Mouse (Mus musculus): Measurements from ENCODE around the gene Igsf3. TPM values are rescaled to one million over a fixed set of nuclear protein-coding genes. Genes with fewer than 3 reads are reported as not detected.

Igsf3 gene
- polyA plus RNA-seq, 1 experiment from 2014 or later = 37.0 TPM

DNA sequence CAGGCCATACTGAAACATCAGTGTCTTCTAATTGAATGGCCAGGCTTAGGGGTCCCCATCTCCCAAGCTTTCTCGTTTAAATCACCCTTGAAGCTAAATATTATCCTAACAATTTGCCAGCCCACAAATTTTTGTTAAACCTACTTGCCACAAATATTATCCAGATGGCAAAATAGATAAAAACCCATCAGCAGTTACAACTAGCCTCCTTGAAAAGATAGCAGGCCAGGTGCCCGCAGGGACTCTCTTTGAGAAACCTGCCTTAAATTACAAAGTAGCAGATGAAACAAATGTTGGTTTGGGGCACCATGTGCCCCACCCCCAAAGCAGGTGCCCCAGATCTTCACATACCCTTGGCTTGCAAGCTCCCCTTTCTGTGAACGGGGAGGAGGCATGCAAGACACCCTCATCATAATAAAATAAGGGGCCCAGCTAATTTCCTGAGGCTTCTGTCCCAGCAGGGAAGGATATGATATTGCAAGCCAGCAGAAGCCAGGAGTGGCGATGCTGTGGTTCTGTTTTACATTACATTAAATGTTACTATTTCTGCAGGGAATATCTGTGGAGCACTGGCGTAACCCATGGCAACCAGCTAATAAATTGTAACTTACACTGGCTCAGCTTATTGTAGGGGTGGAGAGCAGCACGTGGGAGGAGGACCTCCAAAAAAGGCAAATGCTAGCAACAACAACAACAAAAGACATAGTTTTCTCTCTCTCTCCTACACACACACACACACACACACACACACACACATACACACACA, 27.2 kb upstream of the Igsf3 start:
- H3K27ac ChIP-seq (replicated peaks; ENCODE audit: low read depth, low read length) = peak overlapping the region; percentile 2
- no peaks in the 10 kb centered on the region for H3K36me3 ChIP-seq (ENCODE audit: control insufficient read depth, insufficient read depth, low read length)
- H3K27me3 ChIP-seq (replicated peaks; ENCODE audit: control insufficient read depth, insufficient read depth, low read length) = no peaks in the 10 kb centered on the region
- DNase-seq (ENCODE audit: low spot score) (peak; percentile 91), ATAC-seq (ENCODE audit: low read depth) (peak; percentile 87)
- no peak overlapping the region; the same call in 1 of the 2 replicates for H3K4me2 ChIP-seq (ENCODE audit: low read depth, low read length)
- H3K4me1 ChIP-seq (ENCODE audit: control insufficient read depth, insufficient read depth, low read length) = peaks cover 21% of the 10 kb centered on the region
- WGBS = 17% methylated on average over 6 of the region's 6 CpGs
- no peaks in the 10 kb centered on the region for H3K9me3 ChIP-seq (ENCODE audit: control insufficient read depth, low read length)
- H3K9ac ChIP-seq (ENCODE audit: low read depth, low read length) = no peak overlapping the region
- H3K4me3 ChIP-seq (ENCODE audit: low read depth, low read length) = no peak overlapping the region

DNA sequence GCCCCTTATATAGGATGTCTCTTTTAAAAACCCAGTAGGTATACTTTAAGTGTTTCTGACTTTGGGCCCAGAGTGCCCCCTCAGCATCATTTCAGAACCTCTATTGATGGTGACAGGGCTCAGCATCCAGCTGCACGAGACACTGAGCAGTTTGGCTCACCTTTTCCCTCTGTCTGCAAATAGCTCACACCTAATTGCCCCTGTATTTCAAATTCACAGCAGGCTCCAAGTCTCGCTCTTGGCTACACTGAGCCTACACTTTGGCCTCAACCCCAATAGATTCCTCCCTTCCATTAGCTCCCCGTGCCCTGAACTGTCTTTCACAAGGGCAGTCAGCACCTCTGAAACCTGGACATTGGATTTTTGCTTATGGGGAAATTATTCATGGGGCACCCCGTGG, 26.5 kb upstream of the Igsf3 start:
- no peak overlapping the region for H3K4me2 ChIP-seq (ENCODE audit: low read depth, low read length)
- whole genome bisulfite sequencing = 58% methylated on average over 4 of the region's 4 CpGs
- no peaks in the 10 kb centered on the region for H3K36me3 ChIP-seq (ENCODE audit: control insufficient read depth, insufficient read depth, low read length)
- ATAC-seq (ENCODE audit: low read depth) (no peak), DNase-seq (ENCODE audit: low spot score) (no peak)
- peak overlapping the region; percentile 2; the same call in 1 of the 2 replicates for H3K27ac ChIP-seq (replicated peaks; ENCODE audit: low read depth, low read length)
- no peaks in the 10 kb centered on the region for H3K27me3 ChIP-seq (replicated peaks; ENCODE audit: control insufficient read depth, insufficient read depth, low read length)
- H3K9me3 ChIP-seq (ENCODE audit: control insufficient read depth, low read length) = no peaks in the 10 kb centered on the region
- H3K9ac ChIP-seq (ENCODE audit: low read depth, low read length) = no peak overlapping the region
- H3K4me3 ChIP-seq (ENCODE audit: low read depth, low read length) = no peak overlapping the region
- peaks cover 23% of the 10 kb centered on the region for H3K4me1 ChIP-seq (ENCODE audit: control insufficient read depth, insufficient read depth, low read length)

DNA sequence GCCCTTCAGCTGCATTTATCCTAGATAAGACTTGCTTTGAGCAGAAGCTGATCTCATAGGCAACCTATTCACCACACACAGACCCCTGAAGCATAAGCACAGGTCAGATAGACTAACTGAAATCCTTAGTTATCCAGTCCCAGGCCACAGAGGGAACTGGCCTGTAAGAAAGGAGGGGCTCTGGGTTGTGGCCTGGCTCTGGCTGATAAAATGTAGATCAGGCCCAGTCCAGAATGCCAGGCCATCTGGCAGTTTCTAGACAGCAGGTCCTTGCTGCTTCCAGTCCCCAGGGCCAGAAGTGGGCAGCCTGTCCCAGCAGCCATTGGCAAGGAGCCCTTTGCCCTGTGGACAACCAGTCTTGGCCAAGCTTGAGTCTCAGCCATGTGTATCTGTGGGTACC, 22.4 kb upstream of the Igsf3 start:
- DNase-seq (ENCODE audit: low spot score) (no peak), ATAC-seq (ENCODE audit: low read depth) (no peak)
- H3K27me3 ChIP-seq (replicated peaks; ENCODE audit: control insufficient read depth, insufficient read depth, low read length) = no peaks in the 10 kb centered on the region
- no peak overlapping the region for H3K4me2 ChIP-seq (ENCODE audit: low read depth, low read length)
- H3K27ac ChIP-seq (replicated peaks; ENCODE audit: low read depth, low read length) = no peak overlapping the region
- H3K9ac ChIP-seq (ENCODE audit: low read depth, low read length) = no peak overlapping the region
- no peaks in the 10 kb centered on the region for H3K36me3 ChIP-seq (ENCODE audit: control insufficient read depth, insufficient read depth, low read length)
- H3K9me3 ChIP-seq (ENCODE audit: control insufficient read depth, low read length) = 0 out of 2 replicates have a peak, but pooled peaks cover 3% of the 10 kb centered on the region
- peaks cover 19% of the 10 kb centered on the region for H3K4me1 ChIP-seq (ENCODE audit: control insufficient read depth, insufficient read depth, low read length)
- no peak overlapping the region for H3K4me3 ChIP-seq (ENCODE audit: low read depth, low read length)

DNA sequence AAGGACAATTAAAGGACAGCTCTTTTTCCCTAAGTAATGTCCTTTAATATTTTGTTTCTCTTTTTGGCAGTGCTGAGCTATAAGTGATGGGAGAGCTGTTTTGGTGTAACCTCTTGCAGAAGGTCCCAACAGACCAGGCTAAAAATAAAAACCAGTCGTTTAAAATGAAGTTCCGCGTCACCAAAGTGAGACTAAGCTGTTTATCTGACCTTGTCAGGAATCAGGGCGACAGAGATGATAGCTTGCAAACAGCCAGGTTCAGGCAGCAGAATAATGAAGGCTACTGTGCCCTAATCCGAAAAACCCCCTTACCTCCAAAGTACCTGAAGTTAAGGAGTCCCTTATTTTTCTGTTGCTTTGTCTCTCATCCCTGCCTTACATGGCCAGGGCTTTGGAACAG, 21.2 kb upstream of the Igsf3 start:
- WGBS = 42% methylated on average over 5 of the region's 5 CpGs
- ATAC-seq (ENCODE audit: low read depth) (no peak), DNase-seq (ENCODE audit: low spot score) (no peak)

DNA sequence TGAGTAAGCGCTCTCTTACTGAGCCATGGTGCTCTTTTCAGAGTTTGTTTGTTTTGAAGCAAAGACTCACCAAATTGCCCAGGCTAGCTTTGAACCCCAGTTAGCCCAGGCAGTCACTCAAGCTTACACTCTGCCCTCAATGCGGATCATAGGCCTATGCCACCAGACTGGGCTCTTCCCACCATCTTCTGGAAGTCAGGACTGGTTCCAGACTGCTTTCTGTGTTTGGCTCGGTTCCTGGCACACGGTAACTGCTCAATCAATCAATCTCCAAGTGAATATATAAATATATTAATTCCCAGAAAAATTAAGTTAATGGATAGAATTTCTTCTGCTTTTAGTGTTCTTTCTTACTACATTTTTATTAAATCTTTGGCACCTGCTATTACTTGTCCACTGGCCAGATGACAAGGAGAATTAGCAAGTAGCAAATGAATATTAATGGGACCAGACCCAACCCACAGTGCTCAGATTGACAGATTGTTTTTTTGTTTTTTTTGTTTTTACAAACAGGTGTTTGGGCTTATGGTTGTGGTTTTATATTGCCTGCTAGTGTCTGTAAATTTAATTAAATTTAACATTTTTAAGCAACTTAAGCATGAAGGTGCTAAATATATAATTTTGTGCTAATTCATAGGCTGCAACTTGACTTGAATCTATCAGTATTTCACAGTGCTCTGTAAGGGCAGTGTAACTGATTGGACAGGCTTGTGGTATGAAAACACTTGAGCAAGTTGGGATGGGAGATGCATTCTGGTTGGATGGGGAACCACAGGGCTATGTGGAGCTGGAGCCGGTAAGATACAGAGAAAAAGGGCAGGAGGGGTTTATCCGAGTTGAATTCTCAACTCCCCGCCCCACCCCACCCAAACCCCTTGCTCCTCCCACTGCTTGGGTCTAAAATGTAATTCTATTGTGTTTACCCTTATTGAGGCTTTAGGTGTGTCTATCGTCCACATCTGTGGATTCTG, 20.0 kb upstream of the Igsf3 start:
- 73% methylated on average over 8 of the region's 8 CpGs for WGBS
- Histone ChIP-seq H3K4me2 (ENCODE audit: low read depth, low read length) (no peak overlapping the region), H3K4me3 (ENCODE audit: low read depth, low read length) (no peak overlapping the region), H3K27me3 (replicated peaks; ENCODE audit: control insufficient read depth, insufficient read depth, low read length) (no peaks in the 10 kb centered on the region), H3K27ac (replicated peaks; ENCODE audit: low read depth, low read length) (no peak overlapping the region), H3K4me1 (ENCODE audit: control insufficient read depth, insufficient read depth, low read length) (0 out of 2 replicates have a peak, but pooled peaks cover 7% of the 10 kb centered on the region), H3K9ac (ENCODE audit: low read depth, low read length) (no peak overlapping the region), H3K36me3 (ENCODE audit: control insufficient read depth, insufficient read depth, low read length) (no peaks in the 10 kb centered on the region), H3K9me3 (ENCODE audit: control insufficient read depth, low read length) (0 out of 2 replicates have a peak, but pooled peaks cover 3% of the 10 kb centered on the region)
- ATAC-seq (ENCODE audit: low read depth) (no peak), DNase-seq (ENCODE audit: low spot score) (no peak)

More for the DNA sequence above, 21.2 kb upstream of the Igsf3 start:
- no peak overlapping the region for H3K27ac ChIP-seq (replicated peaks; ENCODE audit: low read depth, low read length)
- H3K4me1 ChIP-seq (ENCODE audit: control insufficient read depth, insufficient read depth, low read length) = 0 out of 2 replicates have a peak, but pooled peaks cover 7% of the 10 kb centered on the region
- no peaks in the 10 kb centered on the region for H3K36me3 ChIP-seq (ENCODE audit: control insufficient read depth, insufficient read depth, low read length)
- no peaks in the 10 kb centered on the region for H3K27me3 ChIP-seq (replicated peaks; ENCODE audit: control insufficient read depth, insufficient read depth, low read length)
- H3K4me3 ChIP-seq (ENCODE audit: low read depth, low read length) = no peak overlapping the region
- no peak overlapping the region for H3K4me2 ChIP-seq (ENCODE audit: low read depth, low read length)
- 0 out of 2 replicates have a peak, but pooled peaks cover 3% of the 10 kb centered on the region for H3K9me3 ChIP-seq (ENCODE audit: control insufficient read depth, low read length)
- H3K9ac ChIP-seq (ENCODE audit: low read depth, low read length) = no peak overlapping the region

DNA sequence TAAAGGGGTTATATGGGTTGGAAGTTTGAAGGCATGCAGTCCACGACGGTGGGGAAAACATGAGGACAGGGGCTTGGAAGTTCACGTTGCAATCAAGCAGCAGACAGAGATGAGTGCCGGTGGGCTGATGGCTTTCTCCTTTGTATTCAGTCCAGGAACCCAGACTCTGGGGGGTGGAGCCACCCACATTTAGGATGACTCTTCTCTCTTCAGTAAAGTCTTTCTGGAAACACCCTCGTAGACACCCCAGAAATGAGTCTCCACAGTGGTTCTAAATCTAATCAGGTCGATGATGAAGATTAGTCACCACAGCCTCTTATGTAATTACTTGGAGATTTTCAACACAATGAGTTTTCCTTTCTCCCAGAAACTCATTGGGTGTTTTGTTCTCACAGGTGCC, 16.1 kb upstream of the Igsf3 start:
- 82% methylated on average over 6 of the region's 6 CpGs for WGBS
- H3K36me3 ChIP-seq (ENCODE audit: control insufficient read depth, insufficient read depth, low read length) = no peaks in the 10 kb centered on the region
- peaks cover 19% of the 10 kb centered on the region for H3K4me1 ChIP-seq (ENCODE audit: control insufficient read depth, insufficient read depth, low read length)
- H3K27ac ChIP-seq (replicated peaks; ENCODE audit: low read depth, low read length) = no peak overlapping the region
- no peaks in the 10 kb centered on the region for H3K27me3 ChIP-seq (replicated peaks; ENCODE audit: control insufficient read depth, insufficient read depth, low read length)
- ATAC-seq (ENCODE audit: low read depth) (no peak), DNase-seq (ENCODE audit: low spot score) (no peak)
- 0 out of 2 replicates have a peak, but pooled peaks cover 3% of the 10 kb centered on the region for H3K9me3 ChIP-seq (ENCODE audit: control insufficient read depth, low read length)
- H3K4me2 ChIP-seq (ENCODE audit: low read depth, low read length) = no peak overlapping the region
- no peak overlapping the region for H3K4me3 ChIP-seq (ENCODE audit: low read depth, low read length)
- no peak overlapping the region for H3K9ac ChIP-seq (ENCODE audit: low read depth, low read length)

DNA sequence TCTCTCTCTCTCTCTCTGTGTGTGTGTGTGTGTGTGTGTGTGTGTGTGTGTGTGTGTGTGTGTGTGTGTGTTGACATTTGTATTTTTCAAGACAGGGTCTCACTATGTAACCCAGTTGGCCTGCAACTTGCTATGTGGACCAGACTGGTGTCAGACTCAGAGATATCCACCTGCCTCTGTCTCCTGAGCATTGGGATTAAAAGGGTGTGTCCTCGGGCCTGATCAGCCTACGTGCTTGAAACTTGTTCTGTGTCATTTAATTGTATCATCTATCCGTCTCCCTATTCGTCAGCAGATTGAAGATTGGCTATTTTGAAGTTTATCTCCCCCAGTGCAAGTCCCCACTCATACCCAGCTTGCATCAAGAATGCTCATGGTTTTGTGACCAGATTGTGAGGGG, 14.5 kb upstream of the Igsf3 start:
- WGBS = 87% methylated on average over 4 of the region's 4 CpGs
- H3K4me2 ChIP-seq (ENCODE audit: low read depth, low read length) = no peak overlapping the region

DNA sequence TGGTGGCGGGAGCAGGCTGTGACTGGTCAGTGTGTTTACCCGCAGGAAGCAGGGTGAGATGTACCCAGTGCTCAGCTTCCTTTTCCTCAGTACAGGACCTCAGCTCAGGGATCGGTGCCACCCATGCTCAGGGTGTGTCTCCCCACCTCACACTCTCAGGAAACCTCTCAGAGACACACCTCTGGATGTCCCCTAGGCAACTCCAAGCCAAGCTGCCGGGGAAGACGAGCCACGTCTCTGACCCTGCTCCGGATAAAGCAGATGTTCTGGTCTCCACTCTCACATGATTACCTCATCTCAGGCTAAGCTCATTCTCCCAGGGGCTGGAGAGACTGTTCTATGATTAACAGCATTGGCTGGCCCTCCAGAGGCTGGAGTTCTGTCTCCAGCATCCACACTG, 13.3 kb upstream of the Igsf3 start:
- ATAC-seq (ENCODE audit: low read depth) (peak; percentile 56; the same call in 1 of the 2 replicates), DNase-seq (ENCODE audit: low spot score) (no peak)
- 64% methylated on average over 7 of the region's 7 CpGs for WGBS
- Histone ChIP-seq H3K27me3 (replicated peaks; ENCODE audit: control insufficient read depth, insufficient read depth, low read length) (no peaks in the 10 kb centered on the region), H3K9me3 (ENCODE audit: control insufficient read depth, low read length) (0 out of 2 replicates have a peak, but pooled peaks cover under 1% of the 10 kb centered on the region), H3K4me2 (ENCODE audit: low read depth, low read length) (no peak overlapping the region), H3K36me3 (ENCODE audit: control insufficient read depth, insufficient read depth, low read length) (no peaks in the 10 kb centered on the region), H3K27ac (replicated peaks; ENCODE audit: low read depth, low read length) (no peak overlapping the region), H3K9ac (ENCODE audit: low read depth, low read length) (no peak overlapping the region), H3K4me1 (ENCODE audit: control insufficient read depth, insufficient read depth, low read length) (peaks cover 34% of the 10 kb centered on the region), H3K4me3 (ENCODE audit: low read depth, low read length) (no peak overlapping the region)

More for the DNA sequence above, 14.5 kb upstream of the Igsf3 start:
- Histone ChIP-seq H3K27me3 (replicated peaks; ENCODE audit: control insufficient read depth, insufficient read depth, low read length) (no peaks in the 10 kb centered on the region), H3K4me1 (ENCODE audit: control insufficient read depth, insufficient read depth, low read length) (peaks cover 27% of the 10 kb centered on the region), H3K4me3 (ENCODE audit: low read depth, low read length) (no peak overlapping the region), H3K27ac (replicated peaks; ENCODE audit: low read depth, low read length) (no peak overlapping the region), H3K36me3 (ENCODE audit: control insufficient read depth, insufficient read depth, low read length) (no peaks in the 10 kb centered on the region), H3K9me3 (ENCODE audit: control insufficient read depth, low read length) (0 out of 2 replicates have a peak, but pooled peaks cover 3% of the 10 kb centered on the region), H3K9ac (ENCODE audit: low read depth, low read length) (no peak overlapping the region)
- DNase-seq (ENCODE audit: low spot score) = no peak
- no peak for ATAC-seq (ENCODE audit: low read depth)
